Mouse (Mus musculus): ENCODE results near the gene Celf2. TPM values are rescaled to one million over a fixed set of nuclear protein-coding genes. Genes with fewer than 3 reads are reported as not detected.

The Celf2 gene
- polyA plus RNA-seq, 1 experiment = 8.9 TPM

DNA sequence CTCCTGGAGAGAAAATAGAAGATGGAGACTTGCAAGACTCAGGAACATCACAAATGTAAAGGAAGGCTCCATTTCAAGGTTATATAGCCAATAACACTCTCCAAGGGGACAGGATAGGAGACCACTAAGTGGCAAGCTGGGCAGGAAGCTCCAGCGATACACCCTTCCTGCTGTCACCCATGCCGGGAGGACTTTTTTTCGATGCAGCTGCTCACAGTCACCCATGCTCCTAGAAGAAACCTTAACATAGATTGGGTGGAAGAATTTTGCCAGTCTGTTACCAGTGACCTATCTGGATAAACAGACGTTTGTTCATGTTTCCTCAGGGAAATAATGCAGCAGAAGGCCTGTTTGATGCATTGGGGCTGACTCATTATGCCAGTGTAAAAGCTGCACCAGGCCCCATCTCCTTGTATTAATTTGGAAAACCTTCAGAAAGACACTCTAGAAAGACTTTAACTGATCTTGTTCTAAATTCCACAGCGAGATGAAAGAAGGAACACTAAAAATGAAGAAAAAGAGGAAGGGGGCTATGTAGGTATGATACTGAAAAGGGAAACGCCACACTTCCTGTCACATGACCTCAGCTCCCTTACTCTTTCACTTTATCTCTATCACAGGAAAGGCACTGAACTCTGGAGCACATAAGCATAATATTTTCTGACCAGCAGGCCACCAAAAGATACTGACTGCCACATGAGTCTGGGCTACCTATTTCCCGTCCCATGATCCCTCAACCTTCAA lies 798.5 kb downstream of the Celf2 start:
- no peaks in the 10 kb centered on the region for H3K27me3 ChIP-seq (ENCODE audit: control insufficient read depth, insufficient read depth, low read length)
- no peak overlapping the region for H3K4me3 ChIP-seq (ENCODE audit: low read depth, low read length)
- no peaks in the 10 kb centered on the region for H3K36me3 ChIP-seq (ENCODE audit: control insufficient read depth, insufficient read depth, low read length)
- H3K4me1 ChIP-seq (ENCODE audit: control insufficient read depth, insufficient read depth, insufficient read length, low read length) = peaks cover 4% of the 10 kb centered on the region; the same call in 1 of the 2 replicates
- H3K27ac ChIP-seq (ENCODE audit: insufficient read depth, low read depth, low read length) = peak overlapping the region; percentile 65
- TF ChIP-seq CTCF (IDR thresholded peaks at IDR 0.05; ENCODE audit: extremely low read depth, insufficient read length, insufficient replicate concordance, low read depth, low read length) (no peak), POLR2A (IDR thresholded peaks at IDR 0.05; ENCODE audit: low read depth, low read length) (no peak)
- 72% methylated on average over 7 of the region's 7 CpGs for WGBS

- Histone ChIP-seq H3K27me3 (ENCODE audit: control insufficient read depth, insufficient read depth, low read length) (no peaks in the 10 kb centered on the region), H3K4me3 (ENCODE audit: low read depth, low read length) (no peak overlapping the region), H3K27ac (ENCODE audit: insufficient read depth, low read depth, low read length) (peak overlapping the region; percentile 31), H3K36me3 (ENCODE audit: control insufficient read depth, insufficient read depth, low read length) (no peaks in the 10 kb centered on the region), H3K4me1 (ENCODE audit: control insufficient read depth, insufficient read depth, insufficient read length, low read length) (peaks cover 6% of the 10 kb centered on the region; the same call in 1 of the 2 replicates)
- no peak for TF ChIP-seq POLR2A (IDR thresholded peaks at IDR 0.05; ENCODE audit: low read depth, low read length)
- 48% methylated on average over 5 of the region's 5 CpGs for WGBS
Observed at GRCm38 (mm10) chr2:6707959-6708519, 801.3 kb downstream of the Celf2 start.

DNA sequence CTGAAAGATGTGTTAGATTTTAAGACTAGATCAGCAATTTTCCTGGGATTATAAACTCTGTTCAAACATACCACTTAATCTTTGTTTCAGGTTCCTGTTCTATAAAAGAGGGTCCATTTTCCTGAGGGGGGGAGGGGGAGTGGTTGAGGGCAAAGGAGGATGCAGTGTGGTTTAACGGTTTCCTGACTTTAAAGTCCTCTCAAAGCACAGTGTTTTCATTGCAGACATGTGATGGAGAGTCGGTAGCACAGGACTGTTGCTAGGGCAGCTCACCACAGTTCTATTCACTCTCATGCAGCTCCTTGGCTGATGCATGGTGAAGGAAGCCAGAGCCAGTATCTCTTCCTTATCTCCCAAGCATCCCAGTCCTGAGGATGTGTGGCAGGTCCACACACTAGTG lies 802.1 kb downstream of the Celf2 start:
- TF ChIP-seq POLR2A (IDR thresholded peaks at IDR 0.05; ENCODE audit: low read depth, low read length) = no peak
- TF ChIP-seq CTCF (IDR thresholded peaks at IDR 0.05; ENCODE audit: extremely low read depth, insufficient read length, insufficient replicate concordance, low read depth, low read length) = no peak
- 55% methylated on average over 2 of the region's 2 CpGs for WGBS
- no peaks in the 10 kb centered on the region for H3K36me3 ChIP-seq (ENCODE audit: control insufficient read depth, insufficient read depth, low read length)
- H3K4me1 ChIP-seq (ENCODE audit: control insufficient read depth, insufficient read depth, insufficient read length, low read length) = peaks cover 7% of the 10 kb centered on the region; the same call in 1 of the 2 replicates
- H3K27me3 ChIP-seq (ENCODE audit: control insufficient read depth, insufficient read depth, low read length) = no peaks in the 10 kb centered on the region
- H3K4me3 ChIP-seq (ENCODE audit: low read depth, low read length) = no peak overlapping the region
- H3K27ac ChIP-seq (ENCODE audit: insufficient read depth, low read depth, low read length) = peak overlapping the region; percentile 74

GRCm38 (mm10) chr2:6705929-6706739 lies 803.2 kb downstream of the Celf2 start:
- Histone ChIP-seq H3K4me1 (ENCODE audit: control insufficient read depth, insufficient read depth, insufficient read length, low read length) (peaks cover 6% of the 10 kb centered on the region; the same call in 1 of the 2 replicates), H3K27me3 (ENCODE audit: control insufficient read depth, insufficient read depth, low read length) (no peaks in the 10 kb centered on the region), H3K27ac (ENCODE audit: insufficient read depth, low read depth, low read length) (peak overlapping the region; percentile 35), H3K4me3 (ENCODE audit: low read depth, low read length) (no peak overlapping the region), H3K36me3 (ENCODE audit: control insufficient read depth, insufficient read depth, low read length) (no peaks in the 10 kb centered on the region)
- no peak for TF ChIP-seq POLR2A (IDR thresholded peaks at IDR 0.05; ENCODE audit: low read depth, low read length)
- TF ChIP-seq CTCF (IDR thresholded peaks at IDR 0.05; ENCODE audit: extremely low read depth, insufficient read length, insufficient replicate concordance, low read depth, low read length) = no peak
- WGBS = 79% methylated on average over 11 of the region's 11 CpGs

DNA sequence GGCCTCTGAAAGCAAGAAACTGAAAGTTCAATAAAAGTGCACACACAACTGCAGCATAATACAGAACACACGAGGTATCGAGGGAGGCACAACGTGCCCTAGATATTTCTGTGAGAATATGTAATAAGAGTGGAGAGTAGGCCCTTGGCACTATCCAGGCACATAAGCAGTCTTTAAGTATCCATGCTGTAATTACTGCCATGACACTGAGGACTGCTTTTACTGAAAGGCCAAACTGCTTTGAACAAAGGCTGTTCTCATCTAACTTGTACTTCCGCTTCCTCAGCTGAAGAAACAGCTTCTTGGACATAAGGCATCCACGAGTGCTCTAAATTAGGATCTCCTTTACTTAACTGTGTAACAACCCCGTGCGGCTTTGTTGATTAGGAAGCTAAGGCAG lies 803.9 kb downstream of the Celf2 start:
- TF ChIP-seq POLR2A (IDR thresholded peaks at IDR 0.05; ENCODE audit: low read depth, low read length) = no peak
- no peak for TF ChIP-seq CTCF (IDR thresholded peaks at IDR 0.05; ENCODE audit: extremely low read depth, insufficient read length, insufficient replicate concordance, low read depth, low read length)
- whole genome bisulfite sequencing = 60% methylated on average over 7 of the region's 7 CpGs
- H3K27ac ChIP-seq (ENCODE audit: insufficient read depth, low read depth, low read length) = peak overlapping the region; percentile 35

GRCm38 (mm10) chr2:6704804-6705203 lies 804.6 kb downstream of the Celf2 start:
- TF ChIP-seq CTCF (IDR thresholded peaks at IDR 0.05; ENCODE audit: extremely low read depth, insufficient read length, insufficient replicate concordance, low read depth, low read length) = no peak
- no peak for TF ChIP-seq POLR2A (IDR thresholded peaks at IDR 0.05; ENCODE audit: low read depth, low read length)
- Histone ChIP-seq H3K4me3 (ENCODE audit: low read depth, low read length) (no peak overlapping the region), H3K27ac (ENCODE audit: insufficient read depth, low read depth, low read length) (peak overlapping the region; percentile 37; the same call in 1 of the 2 replicates), H3K27me3 (ENCODE audit: control insufficient read depth, insufficient read depth, low read length) (no peaks in the 10 kb centered on the region), H3K4me1 (ENCODE audit: control insufficient read depth, insufficient read depth, insufficient read length, low read length) (peaks cover 5% of the 10 kb centered on the region; the same call in 1 of the 2 replicates), H3K36me3 (ENCODE audit: control insufficient read depth, insufficient read depth, low read length) (no peaks in the 10 kb centered on the region)
- 64% methylated on average over 1 of the region's 1 CpGs for WGBS

More for the DNA sequence above, 803.9 kb downstream of the Celf2 start:
- Histone ChIP-seq H3K36me3 (ENCODE audit: control insufficient read depth, insufficient read depth, low read length) (no peaks in the 10 kb centered on the region), H3K4me1 (ENCODE audit: control insufficient read depth, insufficient read depth, insufficient read length, low read length) (peaks cover 5% of the 10 kb centered on the region; the same call in 1 of the 2 replicates), H3K4me3 (ENCODE audit: low read depth, low read length) (no peak overlapping the region), H3K27me3 (ENCODE audit: control insufficient read depth, insufficient read depth, low read length) (no peaks in the 10 kb centered on the region)
